Mouse (Mus musculus): ENCODE results near the gene Akr1b8.
"Not testable (repeated sequence)": the region's sequence is repeated elsewhere in the genome, so short reads cannot be mapped to it uniquely, and the experiment has no call there.

The Akr1b8 gene

GRCm38 (mm10) chr6:34346096-34346898, 7.6 kb upstream of the Akr1b8 start:
- DNase-seq (ENCODE audit: low read depth, low spot score): peak; percentile 76

GRCm38 (mm10) chr6:34350037-34350699, 3.8 kb upstream of the Akr1b8 start:
- no peak for DNase-seq (ENCODE audit: low read depth, low spot score)

DNA sequence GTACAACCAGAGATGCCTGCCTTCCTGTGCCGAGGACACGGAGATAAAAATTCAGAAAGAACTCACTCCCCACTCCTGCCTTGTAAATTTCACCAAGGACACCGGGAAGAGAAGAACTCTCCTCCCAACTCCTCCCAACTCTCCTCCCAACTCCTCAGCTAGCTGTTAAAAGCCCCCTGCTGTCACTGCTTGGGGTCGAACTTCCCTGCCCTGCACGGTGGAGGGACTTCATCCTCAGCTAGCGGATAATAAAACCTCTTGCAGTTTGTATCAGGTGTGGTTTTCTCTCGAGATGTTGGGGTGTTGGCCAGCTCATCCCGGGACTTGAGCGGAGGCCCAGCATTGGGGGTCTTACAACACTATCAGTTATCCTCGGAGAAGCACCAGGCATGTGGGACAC, 2.4 kb upstream of the Akr1b8 start:
- DNase-seq (ENCODE audit: low read depth, low spot score): not testable (repeated sequence)

- no peak for DNase-seq (ENCODE audit: low read depth, low spot score)
Measured at GRCm38 (mm10) chr6:34352401-34352800, 1.5 kb upstream of the Akr1b8 start.

- peak; percentile 57 for DNase-seq (ENCODE audit: low read depth, low spot score)
Measured at GRCm38 (mm10) chr6:34354354-34355348, 732 bp downstream of the Akr1b8 start.

- DNase-seq (ENCODE audit: low read depth, low spot score): no peak
Measured at GRCm38 (mm10) chr6:34355349-34355747, 1.4 kb downstream of the Akr1b8 start.

DNA sequence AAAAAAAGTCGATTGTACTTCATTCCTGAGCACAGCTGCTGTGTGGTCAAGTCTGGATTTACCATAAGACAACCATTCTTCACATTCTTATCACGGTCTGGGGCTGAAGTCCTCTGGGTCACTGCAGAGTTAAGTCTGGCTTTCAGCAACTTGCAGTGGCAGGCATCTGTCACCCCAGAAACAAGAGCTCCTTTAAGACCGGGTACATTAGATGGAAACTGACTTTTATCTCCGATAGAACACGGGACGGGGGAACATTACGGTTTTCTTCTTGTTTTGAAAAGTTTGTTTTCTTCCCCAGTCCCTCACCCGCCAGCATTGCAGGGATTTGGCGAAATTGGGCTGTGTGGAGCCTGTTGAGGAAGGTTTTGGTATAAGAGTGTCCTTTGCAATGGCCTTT, 1.9 kb downstream of the Akr1b8 start:
- DNase-seq (ENCODE audit: low read depth, low spot score): no peak

DNA sequence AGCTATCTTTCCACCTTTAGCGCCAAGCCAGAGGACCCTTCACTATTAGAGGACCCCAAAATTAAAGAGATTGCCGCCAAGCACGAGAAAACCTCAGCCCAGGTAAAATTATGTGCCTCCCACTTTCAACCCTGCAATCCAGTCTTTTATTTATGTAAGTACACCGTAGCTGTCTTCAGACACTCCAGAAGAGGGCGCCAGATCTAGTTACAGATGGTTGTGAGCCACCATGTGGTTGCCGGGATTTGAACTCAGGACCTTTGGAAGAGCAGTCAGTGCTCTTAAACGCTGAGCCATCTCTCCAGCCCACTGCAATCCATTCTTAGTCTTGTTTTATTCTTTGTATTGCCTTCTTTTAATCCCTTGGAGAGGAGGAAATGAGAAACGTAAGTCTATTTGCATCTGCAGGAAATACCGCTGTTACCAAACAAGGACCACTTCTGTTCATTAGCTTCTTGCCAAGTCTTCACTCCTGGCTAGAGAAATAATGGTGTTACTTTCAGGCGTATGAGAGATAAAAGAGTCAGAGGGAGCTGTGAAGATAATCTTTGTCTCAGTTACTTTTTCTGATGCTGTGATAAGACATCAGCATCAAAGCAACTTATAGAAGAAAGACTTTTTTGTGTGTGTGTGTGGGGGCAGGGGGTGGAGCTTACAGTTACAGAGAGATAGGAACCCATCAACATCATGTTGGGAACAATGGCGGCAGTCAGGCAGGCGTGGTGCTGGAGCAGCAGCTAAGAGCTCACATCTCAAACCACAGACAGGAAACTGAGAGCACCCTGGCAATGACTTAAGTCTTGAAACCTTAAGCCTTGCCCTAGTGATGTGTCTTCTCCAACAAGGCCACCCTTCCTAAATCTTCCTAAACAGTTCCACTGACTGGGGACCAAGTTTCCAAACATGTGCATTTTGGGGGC, 10.6 kb downstream of the Akr1b8 start:
- no peak for DNase-seq (ENCODE audit: low read depth, low spot score)

DNA sequence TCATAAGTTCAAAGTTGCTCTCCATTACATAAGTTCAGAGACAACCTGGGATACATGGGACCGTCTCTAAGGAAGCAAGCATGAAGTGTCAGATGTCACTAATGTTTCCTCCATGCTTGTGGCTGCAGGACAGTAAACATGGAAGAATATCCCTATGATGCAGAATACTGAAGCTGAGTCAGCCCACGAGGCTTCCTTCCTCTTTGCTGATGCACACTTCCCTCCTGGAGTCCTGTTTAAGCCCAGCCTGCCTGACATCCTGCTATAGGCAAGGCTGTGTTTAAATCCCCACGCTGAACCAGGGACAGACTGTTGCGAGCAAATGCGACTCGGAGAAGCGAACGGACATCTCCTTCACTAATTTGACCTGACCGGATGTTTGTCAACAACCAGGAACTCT, 14.1 kb downstream of the Akr1b8 start:
- no peak for DNase-seq (ENCODE audit: low read depth, low spot score)

GRCm38 (mm10) chr6:34370081-34370480, 16.2 kb downstream of the Akr1b8 start:
- no peak for DNase-seq (ENCODE audit: low read depth, low spot score)

DNA sequence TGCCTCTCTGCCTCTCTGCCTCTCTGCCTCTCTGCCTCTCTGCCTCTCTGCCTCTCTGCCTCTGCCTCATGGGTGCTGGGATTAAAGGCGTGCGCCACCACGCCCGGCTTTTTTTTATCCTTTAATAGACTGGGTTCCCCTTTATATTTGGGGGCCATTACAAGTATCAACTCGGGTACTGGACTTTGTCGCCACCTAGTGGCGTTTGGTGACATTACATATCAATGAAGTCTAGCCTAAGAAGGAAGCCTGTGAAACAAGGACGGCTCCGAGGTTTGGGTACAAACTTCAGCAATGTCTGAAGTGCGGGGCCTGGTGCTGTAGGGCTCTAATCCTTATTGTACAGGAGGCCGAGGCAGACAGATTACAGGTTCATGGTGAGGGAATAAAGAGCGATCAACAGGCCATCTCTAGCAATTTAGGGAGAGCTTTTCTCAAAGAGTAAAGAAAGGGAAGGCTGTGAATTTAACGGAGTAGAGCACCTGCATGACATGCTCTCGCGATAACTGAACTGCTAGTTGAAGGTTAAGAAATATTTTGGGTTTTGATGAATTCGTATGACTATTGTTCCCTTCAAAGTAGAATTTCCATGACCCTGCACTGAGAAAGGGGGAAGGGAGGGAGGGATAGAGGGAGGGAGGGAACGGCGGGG, 17.9 kb downstream of the Akr1b8 start:
- peak; percentile 86 for DNase-seq (ENCODE audit: low read depth, low spot score)

- DNase-seq (ENCODE audit: low read depth, low spot score): no peak
Measured at GRCm38 (mm10) chr6:34373841-34374240, 19.9 kb downstream of the Akr1b8 start.

- not testable (repeated sequence) for DNase-seq (ENCODE audit: low read depth, low spot score)
Measured at GRCm38 (mm10) chr6:34375888-34376287, 22.0 kb downstream of the Akr1b8 start.

DNA sequence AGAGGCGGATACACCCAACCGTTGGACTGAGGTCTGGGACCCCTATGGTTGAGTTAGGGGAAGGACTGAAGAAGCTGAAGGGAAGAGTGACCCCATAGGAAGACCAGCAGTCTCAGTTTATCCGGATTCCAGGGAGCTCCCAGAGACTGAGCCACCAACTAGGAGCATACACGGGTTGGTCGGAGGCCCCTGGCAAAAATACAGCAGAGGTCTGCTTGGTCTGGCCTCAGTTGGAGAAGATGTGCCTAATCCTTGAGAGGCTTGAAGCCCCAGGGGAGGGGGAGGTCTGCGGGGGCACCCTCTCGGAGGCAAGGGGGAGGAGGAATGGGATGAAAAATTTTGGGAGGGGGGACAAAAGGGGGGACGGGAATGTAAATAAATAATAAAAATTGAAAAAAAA, 29.5 kb downstream of the Akr1b8 start:
- no peak for DNase-seq (ENCODE audit: low read depth, low spot score)

- peak; percentile 40 for DNase-seq (ENCODE audit: low read depth, low spot score)
Measured at GRCm38 (mm10) chr6:34384110-34384661, 30.3 kb downstream of the Akr1b8 start, which contains the start of gene Akr1b10. Akr1b10 (plus strand) TSS chr6:34384218.

- DNase-seq (ENCODE audit: low read depth, low spot score): peak; percentile 16
Measured at GRCm38 (mm10) chr6:34384701-34385370, 30.9 kb downstream of the Akr1b8 start.

DNA sequence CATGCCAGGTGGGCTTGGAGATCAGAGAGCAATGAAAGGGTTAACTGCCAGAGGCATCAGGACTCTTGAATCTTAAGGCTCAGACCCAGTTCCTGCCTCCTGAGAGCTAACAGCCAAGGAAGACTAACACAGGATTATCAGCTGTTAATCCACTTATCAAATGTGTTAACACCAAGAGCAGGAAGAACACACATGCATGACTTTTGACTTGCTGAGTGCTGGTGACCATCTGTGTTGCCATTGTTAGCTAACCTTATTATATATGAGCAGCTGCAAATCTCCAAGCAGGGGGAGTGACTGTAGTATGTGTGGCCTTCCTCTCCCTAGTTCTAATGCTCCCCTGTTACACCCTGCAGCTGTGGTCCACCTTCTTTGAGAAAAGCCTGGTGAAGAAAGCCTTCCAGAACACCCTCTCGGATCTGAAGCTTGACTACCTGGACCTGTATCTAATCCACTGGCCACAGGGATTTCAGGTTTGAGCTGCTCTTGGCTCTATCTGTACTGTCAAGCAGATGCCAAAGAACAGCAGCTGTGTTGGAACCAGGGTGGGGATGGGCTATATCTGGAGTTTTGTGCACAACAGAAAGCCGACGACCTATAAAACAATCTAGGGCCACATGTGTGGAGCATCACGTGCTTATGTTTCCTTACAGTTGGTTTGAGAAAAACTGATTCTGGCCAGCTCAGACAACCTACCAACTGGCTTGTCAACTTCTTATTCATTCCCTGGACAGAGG, 34.7 kb downstream of the Akr1b8 start:
- DNase-seq (ENCODE audit: low read depth, low spot score): no peak

DNA sequence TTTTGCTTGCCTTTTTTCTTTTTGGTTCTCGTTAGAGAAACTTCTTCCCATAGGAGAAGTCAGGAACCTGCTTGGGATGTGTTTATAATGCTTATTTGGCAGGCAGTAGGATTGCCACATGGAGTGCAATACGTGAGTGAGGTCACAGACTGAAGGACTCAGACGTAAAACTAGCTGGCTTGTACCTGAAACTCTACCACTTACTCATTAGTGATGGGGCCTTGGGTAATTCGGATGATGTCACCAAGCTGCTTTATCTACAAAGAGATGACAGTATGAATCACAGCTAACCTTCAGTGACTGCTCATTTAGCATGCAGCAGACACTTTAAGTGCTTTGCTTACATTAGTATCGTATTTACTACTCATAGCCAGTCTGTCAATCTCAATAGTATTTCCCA, 42.0 kb downstream of the Akr1b8 start:
- DNase-seq (ENCODE audit: low read depth, low spot score): no peak

DNA sequence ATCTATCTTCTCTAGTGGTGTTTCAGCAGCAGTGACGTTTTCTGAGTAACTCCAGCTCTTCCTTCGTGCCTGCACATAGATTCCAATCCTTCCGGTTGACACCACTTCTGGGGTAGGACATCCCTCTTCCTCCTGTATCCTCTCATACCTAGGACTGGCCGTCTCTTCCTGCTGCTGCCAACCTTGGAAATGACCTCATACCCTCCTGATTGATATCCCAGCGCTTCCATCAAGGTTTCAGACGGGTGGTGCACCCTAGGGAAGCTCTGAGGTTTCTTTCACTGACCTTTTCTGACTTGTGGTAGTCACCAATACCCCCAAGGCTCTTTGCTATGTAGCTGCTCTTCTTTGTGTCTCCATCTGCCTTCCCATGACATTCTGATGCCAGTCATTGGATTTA, 44.5 kb downstream of the Akr1b8 start:
- no peak for DNase-seq (ENCODE audit: low read depth, low spot score)

Data from forelimb bud, embryonic 11.5 days (tissue).